Mouse (Mus musculus) frontal cortex, adult (tissue): ENCODE measurements at regions not wholly inside any gene's neighbourhood (a gene's known extent, or its start where the extent isn't known, plus 50 kb on each side); places are given as distances from the start of the nearest gene placed in this dataset.

Experiments
- ATAC-seq: cut with Nextera tagmentation; 2 replicates; pipeline ENCODE4 v1.9.2; 2017; ENCODE audit warnings: mild to moderate bottlenecking, moderate library complexity, mixed read lengths; ENCODE audit not compliant: low TSS enrichment

DNA sequence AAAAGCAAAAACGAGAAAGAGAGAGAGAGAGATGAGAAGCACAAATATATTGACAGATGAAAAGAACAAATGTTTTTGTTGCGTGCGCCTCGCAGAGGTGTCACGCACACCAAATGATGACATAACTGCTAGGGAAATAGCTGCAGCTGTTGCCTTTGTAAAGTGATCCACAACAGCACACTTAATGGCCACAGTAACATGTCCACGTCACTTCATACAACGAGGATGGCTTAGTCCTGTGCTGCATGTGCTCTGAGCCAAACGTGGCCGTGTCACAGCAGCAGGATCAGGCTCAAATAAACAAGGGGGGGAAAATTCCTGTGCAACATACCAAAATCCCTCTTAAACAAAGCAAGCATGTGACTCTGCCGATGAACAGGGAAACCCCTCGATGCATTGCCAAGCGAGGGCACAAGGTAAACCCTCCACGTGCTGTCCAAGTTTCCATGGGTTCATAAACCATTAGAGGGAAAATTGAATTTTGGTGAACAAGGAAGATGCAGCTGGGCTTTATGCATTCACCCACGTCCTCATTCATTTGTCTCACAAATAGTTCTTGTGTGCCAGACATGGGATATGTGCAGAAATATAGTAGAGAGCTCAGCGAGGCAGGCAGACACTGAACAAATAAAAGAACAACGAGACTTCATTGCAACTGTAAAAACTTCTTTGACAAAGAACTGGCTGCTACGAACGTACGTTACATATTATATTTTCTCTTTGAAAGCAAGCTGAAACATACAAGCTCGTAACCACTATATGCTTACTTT is 223.0 kb upstream of the Pard3b start:
- no peak for ATAC-seq

DNA sequence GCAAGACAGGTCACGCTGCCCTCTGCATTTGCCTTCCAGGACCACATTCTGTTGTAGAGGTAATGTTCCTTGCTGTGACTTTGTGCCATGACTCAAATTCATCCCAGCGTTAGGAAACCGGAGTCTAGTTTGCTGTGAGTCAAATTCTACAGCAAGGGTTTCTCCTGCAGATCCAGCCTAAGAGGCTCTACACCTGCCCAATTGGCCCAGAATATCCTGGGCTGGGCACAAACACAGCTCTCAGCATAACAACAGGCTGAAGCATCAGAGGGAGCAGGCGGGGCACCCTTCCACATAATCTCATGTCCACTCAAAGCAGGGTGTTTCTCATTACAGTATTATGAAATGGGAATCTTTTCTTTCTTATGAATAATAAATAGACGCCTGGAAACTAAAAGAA is 220.2 kb upstream of the Pard3b start:
- ATAC-seq, result no peak

DNA sequence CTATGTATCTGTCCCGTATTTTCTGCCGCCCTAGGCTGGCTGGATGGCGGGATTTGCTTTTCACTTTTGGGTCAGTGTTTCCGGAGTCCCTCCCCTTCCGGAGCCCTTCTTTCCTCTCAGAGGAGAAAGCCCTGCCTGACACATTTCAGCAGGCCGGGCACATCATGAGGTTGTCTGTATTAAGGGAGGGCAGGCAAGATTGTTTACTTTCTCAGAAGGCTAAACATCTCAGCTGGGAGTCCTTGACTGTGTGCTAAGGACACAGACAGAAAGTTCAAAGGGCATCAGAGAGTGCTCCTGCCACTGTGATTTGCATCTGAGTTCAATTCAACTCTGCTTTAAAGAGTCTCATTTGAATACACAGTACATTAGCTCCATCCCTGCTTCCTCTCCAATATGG is 218.8 kb upstream of the Pard3b start:
- ATAC-seq, result no peak

DNA sequence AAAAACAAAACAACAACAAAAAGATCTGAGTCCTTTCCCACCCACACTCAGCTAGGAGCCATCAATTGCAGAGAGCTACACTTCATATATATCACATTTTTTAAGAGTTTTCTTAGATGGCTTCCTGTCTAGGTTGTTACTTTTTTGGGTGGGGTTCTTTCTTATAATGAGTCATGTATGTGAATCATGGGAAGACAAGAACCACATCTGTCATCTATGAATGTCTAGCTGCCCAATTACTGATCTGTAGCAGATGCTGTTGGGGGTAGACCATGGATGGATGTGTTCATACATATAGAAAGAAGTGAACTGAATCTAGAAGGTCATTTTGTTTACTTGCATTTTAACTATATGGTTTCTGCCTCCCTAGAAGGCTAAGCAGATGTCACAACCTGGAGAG is 215.4 kb upstream of the Pard3b start:
- no peak for ATAC-seq

DNA sequence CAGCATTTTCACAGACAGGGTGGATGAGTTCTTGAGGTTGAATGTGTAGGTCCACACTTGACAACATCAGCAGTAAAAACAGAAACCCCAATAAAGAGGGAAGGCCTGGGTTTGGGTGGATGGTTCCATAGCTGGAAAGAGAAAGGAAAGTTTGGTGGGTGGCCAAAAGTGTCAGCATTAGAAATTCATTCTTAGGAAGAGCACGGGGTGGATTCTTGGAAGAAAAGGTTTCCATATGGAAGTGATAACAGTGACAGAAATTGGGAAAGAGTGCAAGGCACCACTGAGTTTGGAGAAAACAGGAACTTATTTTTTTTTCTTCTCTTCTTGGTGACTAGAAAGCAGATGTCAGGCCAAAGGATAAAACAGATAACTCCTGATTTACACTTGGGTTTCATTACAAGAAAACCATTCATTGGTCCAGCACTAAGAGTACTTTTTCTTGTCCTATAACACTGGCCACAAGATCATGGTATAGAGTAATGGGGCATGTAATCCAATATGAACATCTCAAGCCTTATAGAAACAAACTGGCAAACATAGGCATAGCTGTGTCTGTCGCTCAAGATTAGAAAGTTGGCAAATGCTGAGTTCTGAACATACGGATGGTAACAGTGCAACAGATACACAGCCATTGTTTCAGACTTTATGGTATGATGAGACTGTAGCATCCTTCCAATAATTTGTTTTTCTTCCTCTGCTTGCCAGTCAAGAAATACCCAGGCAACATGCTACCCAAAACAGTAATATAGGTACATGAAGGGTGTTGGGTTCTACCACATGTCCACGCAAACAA is 209.7 kb upstream of the Pard3b start:
- no peak for ATAC-seq

DNA sequence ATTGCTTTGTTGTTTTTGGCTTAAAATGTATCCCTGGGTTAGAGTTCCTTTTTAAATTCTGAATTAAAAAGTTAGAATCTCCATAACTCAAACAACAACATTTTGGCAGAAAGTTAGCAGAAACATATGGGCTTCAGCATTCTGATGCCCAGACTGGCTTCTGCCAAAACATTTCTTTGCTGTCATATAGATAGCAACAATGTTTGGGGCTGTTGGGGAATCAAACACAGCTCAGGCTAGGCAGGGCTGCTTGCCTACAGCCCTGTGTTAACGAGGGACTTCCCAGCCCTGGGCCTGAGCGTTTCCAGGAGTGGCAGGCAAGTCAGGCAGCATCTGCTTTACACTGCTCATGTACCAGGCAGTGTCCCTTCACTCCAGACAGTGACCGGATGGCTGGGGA is 201.0 kb upstream of the Pard3b start:
- ATAC-seq, result peak; percentile 44; the same call in 1 of the 2 replicates

DNA sequence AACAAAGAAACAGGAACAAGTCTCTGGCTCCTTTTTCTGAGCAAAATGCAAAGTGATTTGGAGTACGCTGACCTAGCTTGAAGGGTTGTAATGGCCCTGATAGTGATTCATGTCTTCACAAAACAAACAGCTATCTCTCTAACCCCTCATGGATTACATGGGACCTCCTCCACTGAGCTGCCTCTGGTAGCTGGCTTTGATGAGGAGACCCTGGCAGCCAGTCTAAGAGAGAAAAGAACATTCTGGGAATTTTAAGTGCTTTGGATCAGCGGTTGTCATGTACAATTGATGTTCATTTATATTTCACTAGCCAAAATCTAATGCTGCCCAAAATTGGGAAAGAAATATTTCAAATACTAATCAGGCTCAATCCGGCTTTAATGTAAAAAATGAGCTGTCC is 177.2 kb upstream of the Pard3b start:
- no peak for ATAC-seq

DNA sequence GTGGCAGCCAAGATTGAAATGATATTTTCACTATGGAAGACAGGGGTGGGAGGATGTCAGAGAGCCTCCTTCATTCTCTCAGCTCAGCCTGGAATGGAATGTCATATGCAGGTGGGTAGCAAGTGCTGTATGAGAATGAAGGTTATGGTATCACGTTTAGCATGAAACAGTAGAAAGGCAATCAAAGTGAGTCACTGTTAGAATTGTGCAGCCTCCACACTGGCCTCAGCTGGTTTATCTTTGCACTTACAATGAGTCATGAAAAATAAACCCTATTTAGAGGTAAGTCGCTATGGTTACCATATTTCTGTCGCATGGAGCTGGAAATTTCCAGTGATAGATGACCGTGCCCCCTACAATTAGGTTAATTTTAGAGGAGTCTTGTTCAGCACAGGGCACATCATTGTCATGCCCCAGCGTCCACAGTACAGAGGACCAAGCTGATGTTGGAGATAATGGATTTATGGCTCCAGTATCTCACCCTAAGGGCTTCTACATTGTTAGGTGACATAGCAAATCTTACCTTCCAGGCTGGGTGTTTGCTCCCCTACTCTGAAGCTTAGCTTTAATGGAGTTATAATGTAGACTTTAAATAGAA is 167.9 kb upstream of the Pard3b start:
- ATAC-seq, result peak; percentile 85

DNA sequence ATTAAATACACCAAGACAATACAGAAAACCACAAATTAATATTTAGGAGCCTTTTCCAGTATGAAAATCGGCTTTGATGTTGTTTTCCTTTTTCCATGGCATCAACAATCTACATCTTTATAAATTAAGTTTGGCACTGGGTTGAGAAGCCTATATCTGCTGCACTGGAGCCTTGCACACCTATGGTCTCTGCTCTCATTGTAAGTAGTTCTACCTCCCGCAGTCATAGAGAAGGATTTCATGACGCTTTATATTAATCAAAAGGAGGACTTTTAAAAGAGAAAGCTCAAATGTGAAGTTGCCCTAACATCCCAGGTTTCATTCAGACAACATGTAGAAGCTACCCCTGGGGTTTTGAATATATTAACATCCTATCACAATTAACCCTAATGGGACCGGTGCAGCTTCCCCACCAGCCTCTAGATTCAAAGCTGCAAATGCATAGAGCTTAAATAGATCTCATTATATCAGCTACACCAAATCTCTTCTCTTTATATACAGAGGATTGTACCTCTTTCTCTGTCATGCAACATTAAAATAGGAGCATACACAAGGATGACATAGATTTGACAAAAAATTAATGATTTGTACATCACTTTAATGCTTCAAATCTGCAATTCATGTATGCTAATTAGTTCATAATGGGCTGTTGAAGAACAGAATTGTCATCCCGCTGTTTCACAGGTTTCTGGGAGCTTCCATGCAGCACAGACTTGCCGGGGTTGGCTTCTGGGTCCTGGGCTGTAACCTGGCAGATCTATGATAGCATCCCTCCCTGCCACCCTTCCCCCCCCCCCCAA is 166.6 kb upstream of the Pard3b start:
- peak; percentile 41 for ATAC-seq

DNA sequence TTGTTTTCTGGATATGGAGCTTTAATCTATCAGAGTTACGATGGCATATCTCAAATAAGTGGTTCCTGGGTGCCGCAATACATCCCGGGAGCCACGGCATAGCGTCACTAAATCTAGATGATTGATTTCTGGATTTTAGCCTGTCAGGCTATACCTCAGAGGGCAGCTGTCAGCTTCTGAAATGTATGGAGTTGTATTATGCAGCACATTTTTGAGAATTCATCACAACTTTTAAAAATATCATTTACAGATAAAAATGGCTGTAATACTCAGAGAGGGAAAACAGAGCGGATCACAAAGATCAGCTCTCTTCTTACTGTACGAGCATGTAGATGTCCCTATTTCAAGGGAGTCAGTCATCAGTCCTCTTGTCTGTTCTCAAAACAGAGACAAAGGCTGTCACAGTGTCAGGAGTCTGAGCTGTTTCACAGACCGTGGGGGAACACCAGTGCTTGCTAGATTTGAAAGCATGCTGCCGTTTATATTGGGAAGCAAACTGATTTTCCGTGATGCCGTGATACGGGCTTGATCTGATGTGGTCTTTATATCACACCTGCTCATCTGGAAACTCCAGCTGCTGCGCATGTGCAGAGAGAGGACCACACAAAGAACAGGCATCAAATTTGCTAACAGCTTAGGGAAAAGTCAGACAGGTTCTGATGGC is 165.9 kb upstream of the Pard3b start:
- peak; percentile 48 for ATAC-seq

DNA sequence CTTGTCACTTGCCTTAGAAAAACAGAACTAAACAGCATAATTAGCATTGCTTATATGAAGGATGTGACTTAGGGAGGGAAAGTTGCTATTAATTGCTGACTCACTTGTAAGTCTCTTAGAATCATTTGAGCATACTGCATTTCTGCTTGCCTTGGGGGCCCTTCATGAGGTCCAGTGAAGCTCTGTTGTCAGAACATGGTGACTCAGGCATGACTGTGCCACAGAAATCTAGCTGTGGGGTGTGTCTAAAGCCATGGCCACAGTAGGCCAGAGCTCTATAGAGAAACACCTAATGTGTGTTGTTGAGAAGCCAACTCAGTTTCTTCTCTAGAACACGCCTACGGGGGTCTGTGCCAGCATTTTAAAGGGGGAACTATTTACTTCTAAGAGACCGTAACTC is 153.2 kb upstream of the Pard3b start:
- ATAC-seq, result no peak

DNA sequence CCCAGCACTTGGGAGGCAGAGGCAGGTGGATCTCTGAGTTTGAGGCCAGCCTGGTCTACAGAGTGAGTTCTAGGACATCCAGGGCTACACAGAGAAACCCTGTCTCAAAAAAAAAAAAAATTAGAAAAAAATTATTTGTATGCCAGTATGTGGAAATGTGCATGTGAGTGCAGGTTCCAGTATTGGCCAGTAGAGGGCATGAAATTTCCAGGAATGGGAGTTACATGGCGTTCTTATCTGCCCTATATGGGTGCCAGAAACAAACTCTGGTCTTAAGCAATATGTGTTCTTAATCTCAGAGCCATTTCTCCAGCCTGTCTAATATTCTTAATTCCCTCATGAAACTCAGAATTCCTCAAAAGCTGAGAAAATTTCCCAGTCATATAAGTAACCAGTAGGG is 113.7 kb upstream of the Pard3b start:
- ATAC-seq, result no peak

DNA sequence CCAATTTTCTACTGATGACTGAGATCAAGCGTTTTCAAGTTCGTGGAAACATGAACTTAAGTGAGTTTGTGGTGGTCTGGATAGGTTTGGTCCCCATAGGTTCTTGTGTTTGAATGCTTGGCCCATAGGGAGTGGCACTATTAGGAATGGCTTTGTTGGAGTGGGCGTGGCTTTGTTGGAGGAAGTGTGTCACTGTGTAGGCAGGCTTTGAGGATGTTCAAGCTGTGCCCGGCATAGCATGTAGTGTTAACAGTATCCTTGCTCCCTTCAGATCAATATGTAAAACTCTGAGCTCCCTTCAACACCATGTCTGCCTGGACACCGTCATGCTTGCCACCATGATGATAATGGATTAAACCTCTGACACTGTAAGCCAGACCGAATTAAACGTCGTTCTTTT is 112.7 kb upstream of the Pard3b start:
- no peak for ATAC-seq

DNA sequence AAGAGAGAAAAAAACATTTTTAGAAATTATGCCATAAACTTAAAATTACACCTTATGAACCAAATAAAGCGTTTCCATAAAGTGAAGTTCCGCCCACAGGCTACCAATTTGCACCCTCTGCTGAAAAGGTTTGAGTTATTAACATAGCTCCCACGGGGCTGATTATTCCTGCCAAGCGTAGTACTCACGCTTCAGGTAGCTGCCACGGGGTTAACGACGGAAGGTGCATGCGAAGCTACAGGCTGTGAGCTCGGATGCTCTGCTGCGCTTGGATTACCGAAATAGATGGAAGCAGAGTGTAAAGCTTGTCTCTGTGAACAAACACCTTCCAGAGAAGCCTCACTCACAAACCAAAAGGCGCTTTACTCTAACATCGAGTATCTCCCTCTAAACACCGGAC is 109.9 kb upstream of the Pard3b start:
- peak; percentile 23; the same call in 1 of the 2 replicates for ATAC-seq

DNA sequence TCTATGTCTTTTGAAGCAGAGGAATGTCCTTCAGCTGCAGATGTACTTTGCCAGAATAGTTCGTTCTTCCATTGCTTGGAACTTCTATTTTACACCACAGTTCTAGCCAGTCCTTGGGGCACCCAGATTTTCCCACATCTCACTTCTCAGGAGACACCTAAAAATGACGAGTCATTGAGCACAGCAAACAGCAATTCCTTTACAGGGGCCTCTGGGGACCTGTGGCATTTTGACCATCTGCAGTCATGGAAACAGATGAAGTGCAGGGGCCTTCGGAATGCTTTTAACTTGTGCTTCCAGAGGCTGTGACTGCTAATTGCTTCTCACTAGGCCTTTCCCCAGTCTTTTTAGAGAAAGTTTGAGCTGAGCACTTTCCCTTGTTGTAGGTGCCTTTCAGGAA is 108.5 kb upstream of the Pard3b start:
- ATAC-seq, result no peak

DNA sequence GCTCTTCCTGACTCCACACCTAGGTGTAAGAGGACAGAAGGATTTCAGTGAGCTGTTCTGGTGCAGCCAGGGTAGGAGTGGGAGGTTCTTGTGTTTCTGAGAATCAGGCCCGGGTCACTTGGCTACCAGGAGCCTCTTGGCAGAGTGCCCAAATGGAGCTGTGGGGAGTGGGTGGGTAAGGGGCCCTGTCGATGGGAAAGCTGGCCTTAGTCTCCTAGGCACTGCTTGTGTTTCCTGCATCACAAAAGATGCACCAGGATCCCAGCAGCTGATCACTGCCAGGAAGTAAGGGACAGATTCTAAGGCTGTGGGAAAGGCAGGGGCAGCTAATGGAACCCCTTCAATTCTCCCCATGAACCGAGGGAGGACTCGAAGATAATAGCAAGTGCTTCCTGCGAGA is 107.1 kb upstream of the Pard3b start:
- ATAC-seq, result no peak

DNA sequence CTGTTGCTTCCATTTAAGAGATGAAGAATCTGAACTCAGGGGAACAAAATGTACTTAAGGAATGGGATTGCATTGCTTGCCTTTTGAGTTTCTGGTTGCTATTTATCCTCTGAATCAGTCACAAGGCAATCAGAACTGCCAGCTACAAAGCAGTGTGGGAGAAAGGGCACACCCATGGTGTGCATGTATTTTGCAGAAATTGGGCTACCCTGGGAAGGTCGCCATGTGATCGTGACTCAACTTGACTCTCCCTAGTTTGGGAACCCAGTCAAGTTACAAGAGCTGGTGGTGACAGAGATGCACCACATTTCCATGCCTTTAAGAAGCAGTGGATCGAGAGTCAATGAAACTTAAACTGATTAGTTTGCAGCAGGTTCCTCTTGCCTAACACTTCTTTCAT is 98.5 kb upstream of the Pard3b start:
- ATAC-seq, result no peak

DNA sequence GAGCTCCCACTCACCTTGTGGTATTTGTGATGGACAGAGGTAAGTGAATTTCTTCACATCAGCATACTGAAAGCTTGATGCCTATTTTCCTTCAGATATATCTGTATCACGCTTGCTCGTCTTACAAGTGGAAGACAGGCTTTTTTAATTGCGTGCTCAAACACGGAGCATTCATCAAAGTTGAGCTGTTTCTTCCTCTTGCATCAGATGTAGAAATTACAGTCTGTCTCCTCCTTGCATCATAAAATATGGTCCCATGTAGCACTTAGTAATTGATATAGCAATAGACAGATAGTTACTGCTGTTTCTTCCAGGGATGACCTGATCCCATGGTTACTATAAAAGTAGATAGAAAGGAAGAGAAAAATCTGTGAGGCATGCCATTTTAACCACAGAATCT is 97.5 kb upstream of the Pard3b start:
- no peak for ATAC-seq

DNA sequence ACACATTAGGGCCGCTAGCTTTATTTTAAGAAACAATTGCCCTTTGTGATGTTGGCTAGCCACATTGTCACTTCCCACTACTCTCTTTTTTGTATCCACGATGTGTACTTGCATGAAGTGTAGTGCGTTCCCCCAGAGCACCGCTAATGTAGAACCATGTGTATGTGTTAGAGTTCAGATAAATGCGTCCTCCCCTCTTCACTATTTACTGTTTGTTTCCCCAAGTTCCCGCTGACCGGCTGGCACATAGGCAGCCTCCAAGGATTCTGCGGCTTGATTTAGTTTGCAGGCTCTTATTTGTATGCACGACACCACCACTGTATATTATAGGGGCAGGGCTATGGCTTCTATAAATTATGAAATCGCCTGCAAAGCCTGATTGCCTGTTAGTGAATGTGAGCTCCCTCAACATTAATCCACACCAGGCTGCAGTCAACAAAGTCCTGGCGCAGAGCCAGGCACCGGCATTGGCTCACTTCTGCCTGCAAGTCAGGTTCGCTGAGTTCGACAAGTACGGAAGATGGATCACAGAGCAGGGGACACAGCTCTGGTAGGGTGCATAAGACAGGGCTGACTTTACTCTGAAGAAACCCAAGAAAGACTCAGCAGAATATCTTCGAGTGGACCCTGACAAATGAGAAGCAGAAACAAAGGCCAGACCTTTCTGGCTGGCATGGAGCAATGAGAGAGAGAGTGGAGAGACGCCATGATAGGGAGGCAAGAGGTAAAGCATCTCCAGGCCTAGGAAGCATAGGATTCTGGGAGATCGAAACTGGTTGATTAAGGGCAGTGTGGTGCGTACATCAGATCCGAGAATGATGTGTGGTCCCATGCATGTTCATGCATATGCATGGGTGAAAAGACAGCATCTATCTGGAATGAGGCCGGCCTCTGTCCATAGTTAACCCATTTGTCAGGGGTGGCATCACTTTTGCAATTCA is 85.8 kb upstream of the Pard3b start:
- ATAC-seq, result no peak

DNA sequence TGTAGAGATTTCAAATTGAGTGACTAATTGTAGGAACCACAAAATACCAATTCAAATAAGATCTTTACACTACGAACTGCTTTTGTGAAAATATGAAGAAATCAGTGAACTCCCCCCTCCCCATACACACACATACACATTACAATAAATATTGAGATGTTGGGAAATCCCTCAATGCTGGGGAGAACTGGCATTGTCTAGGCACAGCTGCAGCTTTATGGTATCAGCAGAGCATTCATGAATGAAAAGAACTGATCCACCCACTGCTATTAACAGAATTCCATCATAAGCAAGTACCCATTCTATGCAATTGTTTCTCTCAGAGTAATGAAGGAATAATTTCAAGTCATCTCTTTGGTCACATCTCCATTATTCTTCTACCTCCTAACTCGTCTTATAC is 79.1 kb upstream of the Pard3b start:
- ATAC-seq, result no peak

DNA sequence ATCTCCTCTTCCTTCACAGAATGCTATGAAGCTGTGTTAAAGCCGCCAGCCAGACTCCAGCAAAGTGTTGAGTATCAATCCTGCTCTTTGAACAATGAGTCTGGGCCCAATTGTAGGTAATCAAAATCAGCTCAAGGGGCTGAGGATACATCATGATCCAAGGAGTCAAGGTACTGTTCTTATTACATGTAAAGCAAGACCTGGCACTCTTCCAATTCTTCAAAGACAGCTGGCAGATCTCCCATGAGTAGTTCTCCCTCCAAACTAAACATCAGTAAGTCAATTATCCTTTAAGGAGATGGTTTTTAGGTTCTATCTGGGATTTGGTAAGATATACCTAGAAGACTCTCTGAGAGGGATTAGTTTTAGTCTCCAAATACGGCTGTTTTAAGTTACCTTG is 76.5 kb upstream of the Pard3b start:
- ATAC-seq, result no peak
